Mouse (Mus musculus) T-cell, adult 2 months (primary cell): ENCODE data around the gene Trpv2.
A peak's percentile ranks its signal among the peaks of the same experiment; 100 is the strongest.

Experiments
- DNase-seq: peaks from one replicate; pipeline ENCODE4 v3.0.0; 2022; ENCODE audit warnings: low spot score

Gene Trpv2

DNA sequence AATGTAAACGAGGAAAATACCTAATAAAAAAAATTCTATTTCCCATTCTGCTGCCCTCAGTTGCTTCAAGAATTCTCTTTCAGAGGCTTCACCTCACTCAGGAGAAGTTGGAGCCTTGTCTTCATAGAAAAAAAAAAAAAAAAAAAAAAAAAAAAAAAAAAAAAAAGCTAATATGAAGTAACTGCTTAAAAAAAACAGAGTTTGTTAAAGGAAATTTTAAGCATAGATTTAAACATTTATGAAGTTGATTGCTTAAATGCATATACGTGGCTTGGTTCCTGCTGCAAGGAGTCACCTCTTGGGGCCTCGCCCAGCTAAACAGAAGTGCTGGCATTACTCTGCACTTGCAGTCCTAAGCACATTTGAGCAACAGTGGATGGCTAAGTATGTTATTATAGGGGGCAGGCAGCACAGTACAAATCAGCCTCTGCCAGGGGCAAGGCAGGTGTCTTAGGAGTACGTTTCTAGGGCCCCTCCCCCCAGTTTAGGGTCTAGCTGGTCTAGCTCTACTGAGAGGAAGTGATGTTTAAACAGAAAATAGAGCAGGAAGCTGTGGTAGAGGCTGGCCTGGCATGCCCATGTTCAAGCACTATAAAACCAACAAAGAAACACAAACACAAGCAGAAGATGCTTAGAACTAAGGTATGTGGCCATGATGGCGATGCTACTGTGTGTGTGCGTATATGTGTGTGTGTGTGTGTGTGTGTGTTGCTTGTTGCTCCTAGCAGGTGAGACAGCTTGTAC lies at the start of gene Trpv2:
Gene Trpv2 (plus strand): TSS at position 528 of the 744 bp plus-strand sequence.
- DNase-seq = peak; percentile 63

DNA sequence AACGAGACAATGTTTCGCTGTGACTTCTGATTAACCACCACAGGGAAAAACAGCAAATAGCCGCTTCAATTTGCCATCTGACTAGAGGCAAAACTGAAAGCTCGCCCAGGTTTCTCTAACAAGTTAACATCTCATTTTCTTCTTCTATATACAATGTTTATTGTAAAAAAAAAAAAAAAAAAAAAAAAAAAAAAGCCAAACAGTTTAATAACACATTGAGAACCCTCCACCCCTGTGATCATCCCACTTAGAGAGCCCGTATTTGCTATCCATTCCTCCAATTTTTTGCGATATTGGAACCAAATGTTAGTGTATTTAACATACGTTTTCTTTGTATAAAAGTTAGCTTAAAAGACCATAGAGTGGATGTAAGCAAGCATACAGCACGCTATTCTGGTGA lies 37.2 kb upstream of the Trpv2 start:
- DNase-seq = no peak

DNA sequence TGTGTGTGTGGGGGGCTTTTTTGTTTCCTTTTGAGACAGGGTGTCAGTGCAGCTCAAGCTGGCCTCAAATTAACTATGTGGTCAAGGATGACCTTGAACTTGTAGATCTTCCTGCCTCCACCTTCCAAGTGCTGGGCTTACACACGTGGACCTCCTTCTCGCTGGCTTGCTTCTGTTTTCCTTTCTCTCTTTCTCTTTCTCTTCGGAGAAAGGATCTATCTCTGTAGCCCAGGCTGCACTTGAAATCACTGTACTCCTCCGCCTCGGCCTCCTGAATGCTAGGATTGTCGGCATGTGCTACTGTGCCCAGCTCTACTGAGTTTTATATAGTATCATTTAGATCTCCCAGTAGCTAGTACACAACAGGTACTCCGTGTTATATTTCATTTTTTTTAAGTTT lies 36.7 kb upstream of the Trpv2 start:
- no peak for DNase-seq

DNA sequence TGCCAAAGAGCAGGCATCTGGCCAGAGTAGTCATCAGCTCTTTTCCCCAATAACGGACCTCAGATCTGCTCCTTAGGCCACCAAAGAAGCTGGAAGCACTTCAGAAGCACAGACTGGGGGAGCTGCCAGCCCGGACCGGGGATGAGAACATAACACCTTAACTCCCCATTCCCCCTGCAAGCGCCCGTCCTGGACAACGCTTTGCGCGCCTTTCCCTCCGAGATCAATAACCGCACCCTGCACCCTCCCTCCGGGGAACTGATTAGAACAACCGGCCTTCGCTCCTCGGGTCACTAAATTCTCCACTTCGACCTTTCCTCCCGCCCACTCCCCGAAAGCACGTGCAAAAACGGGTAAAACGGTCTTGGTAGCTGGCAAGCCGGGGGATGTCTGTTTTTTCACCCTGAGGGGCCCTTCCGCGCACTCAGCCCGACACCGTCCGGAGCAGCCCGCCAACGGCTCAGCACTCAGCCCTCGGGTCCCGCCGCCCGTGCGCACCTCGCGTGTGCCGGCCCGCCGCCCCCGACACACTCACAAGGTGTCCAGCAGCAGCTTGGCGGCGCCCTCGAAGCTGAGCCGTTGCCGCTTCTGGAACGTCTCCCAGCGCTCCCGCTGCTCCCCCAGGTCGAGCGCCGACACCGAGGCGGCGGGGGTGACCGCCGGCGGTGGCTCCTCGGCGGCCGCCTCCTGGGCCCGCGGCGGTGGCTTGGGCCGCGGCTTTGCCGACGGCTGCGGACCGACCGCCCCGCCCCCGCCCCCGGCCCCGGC lies 35.8 kb upstream of the Trpv2 start:
- peak; percentile 38 for DNase-seq

DNA sequence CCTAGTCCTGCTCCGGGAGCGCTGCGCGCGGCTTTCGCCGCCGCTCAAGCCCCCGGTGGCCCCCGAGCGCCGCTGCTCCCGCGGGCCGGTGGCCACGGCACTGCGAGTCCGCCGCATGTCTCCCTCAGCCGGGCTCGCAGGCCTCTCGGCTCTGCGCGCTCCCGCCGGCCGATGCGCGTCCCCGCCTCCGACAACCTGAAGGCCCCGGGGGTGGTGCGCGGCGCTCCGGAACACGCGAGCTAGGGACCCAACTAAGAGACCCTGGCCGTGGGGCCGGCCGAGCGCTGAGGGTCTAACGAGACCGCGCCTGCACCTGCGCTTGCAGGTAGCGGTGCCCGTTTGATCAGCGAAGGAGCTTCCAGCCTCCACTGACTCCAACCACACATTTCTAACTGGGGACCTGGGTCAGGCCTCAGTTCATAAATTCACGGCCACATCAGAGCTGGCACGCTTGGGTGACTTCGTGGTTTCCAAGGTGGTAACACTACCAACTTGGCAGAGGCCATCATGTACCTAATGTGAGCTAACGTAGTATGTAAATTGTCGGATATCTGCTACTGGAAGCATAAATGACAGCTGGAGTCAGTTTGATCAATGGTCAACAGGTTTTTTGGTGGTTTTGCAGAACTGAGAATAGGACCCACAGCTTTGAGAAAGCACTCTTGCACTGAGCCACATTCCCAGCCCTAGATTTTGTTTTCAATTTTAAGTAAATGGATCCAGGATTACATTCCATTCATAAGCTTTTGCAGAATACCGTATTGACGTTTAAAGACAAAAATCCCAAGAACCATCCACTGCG lies 35.0 kb upstream of the Trpv2 start, which contains the start of gene Cenpv:
Gene Cenpv (minus strand): TSS at position 173 of the 802 bp plus-strand sequence.
- peak; percentile 62 for DNase-seq

DNA sequence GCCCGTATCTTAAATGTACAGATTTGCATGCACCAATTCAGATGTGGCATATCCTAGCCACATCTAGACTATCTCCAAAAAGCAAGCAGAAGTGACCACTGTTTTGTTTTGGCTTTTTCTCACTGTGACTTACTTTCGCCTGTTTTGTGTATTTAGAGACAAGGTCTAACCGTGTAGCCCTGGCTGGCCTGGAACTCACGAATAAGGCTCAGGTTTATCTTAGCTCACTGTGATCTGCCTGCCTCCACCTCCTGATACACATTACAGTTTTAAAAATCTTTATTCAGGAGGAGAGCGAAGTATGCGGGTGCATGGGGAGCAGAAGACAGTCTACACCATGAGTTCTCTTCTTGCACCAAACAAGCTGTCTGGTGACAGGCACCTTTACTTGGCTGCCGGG lies 34.1 kb upstream of the Trpv2 start:
- no peak for DNase-seq

DNA sequence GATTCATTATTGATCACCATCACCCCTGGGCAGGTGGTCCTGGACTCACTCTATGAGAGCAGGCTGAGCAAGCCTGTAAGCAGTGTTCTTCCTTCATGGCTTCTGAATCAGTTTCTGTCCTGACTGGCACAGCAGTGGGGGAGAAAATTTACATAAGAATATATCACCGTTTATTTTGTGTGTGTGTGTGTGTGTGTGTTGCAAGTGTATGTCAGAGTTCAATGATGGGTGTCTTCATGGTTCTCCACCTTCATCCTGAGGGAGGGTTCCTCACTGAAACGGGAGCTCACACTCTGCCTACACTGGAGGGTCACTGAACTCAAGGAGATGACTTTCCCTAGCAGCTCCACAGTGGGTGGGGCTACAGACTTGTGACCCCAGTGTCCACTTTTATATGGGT lies 33.3 kb upstream of the Trpv2 start:
- no peak for DNase-seq

DNA sequence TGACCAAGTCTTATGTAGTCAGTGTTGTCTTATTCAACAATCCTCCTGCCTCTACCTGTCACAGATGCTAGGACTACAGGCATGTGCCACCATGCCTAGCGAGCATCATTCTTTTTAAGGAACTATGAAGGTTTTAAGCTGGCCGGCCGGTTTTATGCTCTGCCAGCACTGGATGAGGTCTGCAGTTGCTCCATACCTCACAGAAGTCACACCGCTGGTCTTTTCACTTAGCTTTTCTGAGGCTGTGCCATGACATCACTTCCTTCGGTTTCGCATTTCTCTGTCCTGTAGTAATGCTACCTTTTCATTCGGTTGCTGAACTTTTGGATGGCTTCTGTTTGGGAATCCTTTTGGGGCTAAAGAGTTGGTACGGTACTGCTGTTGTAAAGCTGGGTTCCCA lies 32.7 kb upstream of the Trpv2 start:
- no peak for DNase-seq

DNA sequence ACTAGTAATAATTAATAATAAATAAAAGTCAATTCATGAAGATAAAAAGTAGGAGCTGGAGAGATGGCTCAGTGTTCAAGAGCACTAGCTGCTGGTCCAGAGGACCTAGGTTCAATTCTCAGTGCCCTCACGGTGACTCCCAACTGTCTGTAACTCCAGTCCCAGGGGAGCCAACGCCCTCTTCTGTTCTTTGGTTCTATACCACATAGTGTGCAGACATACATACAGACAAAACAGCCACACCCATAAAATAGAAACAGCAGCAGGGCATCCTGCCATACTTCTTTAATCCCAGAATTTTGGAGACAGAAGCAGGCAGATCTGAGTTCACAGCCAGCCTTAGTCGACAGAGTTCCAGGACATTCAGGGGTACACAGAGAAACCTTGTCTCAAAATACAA lies 30.3 kb upstream of the Trpv2 start:
- DNase-seq = no peak

DNA sequence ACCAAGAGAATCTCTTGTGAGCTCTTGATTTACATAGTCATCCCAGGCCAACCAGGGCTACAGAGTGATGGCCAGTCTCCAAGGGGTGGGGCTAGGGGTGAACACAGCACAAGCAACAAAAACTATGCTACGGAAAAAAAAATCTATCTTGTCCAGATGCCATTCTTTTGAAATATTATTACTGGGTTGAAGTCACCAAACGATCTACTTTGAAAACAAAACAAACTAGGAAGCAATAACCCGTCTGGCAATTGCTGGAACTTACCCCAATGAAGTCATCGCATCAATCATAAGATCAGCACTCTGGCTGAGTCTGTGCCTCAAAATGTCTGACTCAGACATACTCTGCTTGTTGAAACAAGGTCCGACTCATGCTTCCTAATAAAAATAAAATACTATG lies 24.5 kb upstream of the Trpv2 start:
- DNase-seq = peak; percentile 54

DNA sequence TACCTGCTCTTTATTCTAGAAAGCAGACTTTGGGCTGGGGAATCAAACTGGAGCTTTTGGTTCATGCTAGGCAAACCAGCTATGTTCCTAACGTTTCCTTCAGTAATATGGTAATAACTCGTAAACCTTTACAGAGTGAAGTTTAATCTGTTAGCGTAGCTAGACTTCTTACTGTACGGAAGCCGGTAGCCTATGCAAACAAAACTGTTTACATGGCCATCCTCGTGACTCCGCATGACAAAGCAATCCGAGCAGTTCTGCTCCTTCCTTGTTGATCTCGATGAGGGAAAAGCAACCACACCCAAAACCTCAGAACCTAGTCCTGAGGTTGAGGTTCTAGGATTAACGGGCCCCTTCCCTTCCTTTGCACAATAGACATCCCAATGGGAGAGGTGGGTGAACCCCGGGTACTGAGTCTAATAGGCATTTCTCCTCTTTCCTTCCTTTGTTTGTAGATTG lies 24.0 kb upstream of the Trpv2 start:
- peak; percentile 58 for DNase-seq

DNA sequence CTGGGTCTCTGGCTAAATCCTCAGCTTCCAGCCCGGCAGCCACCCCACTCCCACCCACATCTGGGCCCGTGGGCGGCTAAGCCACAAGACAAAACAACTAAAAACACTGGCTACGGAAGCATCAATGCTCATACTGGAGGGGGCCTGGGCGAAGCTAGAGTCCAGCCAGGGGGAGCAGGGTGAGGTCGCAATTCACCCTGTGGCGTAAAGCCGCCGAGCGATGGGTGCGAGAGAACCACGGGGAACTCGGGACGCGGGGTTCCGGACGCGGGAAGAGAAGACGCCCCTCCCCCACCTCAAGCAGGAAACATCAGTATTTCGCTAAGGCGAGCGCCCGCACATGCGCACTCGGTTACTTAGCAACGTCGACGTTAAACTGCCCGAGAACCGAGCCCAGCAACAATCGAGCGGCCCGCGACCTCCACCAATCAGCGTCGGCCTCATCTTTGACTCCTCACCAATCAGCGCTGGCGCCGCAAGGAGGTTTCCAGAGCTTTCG lies 23.5 kb upstream of the Trpv2 start, which contains the start of gene Ubb:
Gene Ubb (plus strand): TSS at position 445 of the 499 bp plus-strand sequence.
- peak; percentile 99 for DNase-seq

DNA sequence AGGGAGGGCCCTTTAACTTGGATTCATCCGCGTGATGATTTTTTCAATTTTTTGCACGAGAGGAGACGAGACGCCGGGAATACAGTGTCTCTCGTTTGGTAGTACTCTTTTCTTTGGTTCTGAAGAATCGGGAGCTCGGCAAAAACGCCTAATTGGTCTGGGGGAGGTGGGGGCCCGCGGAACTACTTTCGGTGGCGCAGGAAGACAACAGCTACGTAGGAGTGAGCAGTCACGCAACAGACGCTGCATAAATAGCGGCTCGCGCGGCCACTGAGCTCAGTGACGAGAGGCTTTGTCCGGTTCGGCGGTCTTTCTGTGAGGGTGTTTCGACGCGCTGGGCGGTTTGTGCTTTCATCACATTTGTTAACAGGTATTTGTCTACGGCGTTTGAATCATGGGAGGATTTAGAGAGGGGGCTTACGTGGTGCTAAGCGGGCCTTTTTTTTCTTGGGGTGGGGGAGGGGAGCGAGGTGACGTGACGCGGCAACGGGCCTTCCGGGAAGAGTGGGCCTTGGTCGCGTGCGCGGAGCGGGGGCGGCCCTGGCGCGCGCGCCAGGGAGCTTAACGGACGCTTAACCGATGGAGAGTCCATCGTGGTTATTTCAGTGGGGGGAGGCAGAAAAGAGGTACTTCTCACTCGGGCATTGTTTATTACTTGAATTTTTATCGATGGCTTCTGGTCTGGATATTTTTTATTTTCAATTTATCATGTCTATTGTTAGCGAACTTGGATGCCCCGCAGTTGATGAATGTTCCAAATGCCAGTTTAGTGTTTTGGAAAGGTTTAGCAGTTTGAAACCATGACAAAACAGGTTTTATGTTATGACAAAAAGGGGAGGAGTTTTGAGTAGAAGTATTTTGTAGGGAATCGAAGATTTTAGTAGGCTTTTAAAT lies 22.8 kb upstream of the Trpv2 start:
- DNase-seq = peak; percentile 87

DNA sequence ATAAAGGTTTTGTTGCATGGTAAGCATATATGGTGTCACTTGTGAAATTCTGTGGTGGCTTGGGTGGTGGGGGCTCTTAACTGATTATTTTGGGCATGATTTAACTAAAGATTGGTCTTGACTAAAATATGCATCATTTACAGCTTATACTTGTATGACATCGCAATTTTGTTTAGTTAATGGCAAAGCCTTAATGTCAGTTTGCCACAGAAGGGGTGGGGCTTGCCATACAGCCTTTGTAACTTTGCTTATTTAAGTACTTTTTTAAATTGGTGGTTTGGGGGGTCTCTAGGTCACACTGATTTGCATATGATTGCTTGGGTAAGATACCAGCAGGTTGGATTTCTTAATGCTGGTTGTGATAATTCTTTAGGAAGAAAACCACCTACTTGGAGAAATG lies 21.1 kb upstream of the Trpv2 start:
- DNase-seq = no peak

DNA sequence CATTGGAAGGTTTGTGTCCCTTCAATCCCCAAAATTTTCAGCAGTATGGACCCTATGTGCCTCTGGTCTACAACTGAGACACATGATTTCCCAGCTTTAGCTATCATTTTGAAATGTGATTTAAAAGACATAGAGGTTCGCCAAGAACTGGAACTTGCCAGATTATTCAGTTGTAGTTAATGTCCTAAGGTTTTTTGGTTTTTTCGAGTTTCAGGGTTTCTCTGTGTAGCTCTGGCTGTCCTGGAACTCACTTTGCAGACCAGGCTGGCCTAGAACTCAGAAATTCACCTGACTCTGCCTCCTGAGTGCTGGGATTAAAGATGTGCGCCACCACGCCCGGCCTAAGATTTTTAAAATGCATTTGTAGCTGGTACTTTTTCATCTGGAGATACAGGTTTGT lies 20.7 kb upstream of the Trpv2 start:
- no peak for DNase-seq

DNA sequence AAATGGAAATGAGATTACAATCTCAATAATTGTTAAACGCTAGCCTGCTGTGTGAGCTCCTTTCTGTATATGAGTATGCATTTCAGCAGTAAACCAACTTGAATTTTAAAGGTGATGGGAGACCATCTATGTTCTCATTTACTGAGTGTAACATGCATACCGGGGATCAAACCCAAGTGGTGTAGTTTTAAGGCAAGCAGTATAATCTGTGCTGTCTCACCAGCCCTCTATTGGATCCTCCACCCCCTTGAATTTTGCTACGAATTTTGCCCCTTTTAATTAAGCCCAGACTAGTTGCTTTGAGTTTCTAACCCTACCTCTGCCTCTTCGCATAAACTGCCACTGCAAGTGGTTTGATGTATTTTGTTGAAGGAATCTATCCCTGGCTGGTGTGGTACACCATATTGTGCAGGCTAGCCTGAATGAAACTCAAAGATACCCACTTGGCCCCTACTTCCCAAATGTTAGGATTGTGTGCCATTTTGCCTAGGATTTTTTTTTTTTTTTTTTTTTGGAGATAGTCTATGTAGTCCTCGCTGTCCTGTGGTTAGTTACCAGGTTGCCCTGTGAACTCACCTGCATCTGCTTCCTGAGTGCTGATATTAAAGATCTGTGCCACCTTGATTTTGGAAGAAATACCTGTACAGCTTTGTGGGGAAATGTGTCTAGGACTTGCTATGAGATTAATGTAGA lies 20.0 kb upstream of the Trpv2 start:
- no peak for DNase-seq

DNA sequence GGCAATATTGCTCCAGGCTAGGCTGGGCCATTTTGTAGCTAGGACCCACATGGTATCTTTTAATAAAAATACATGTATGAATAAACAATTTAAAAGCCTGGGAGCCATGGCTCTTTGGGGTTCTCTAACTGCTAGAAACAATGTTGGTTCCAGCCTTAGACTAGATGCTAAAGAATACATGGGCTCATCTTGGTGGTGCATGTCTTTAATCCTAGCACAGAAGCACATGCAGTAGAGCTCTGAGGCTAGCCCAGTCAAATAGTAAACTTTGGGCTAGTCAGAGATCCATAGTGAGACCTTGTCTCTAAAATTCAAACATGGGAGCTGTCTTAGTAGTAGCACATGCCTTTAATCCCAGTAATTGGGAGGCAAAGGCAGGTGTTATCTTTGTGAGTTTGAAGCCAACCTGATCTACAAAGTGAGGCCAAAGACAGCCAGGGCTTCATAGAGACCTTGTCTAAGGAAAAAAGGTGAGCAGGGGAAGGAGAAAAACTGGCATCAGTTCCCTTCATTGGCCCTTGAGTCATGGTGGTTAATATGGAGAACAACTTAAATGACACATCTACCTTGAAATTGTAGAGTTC lies 19.3 kb upstream of the Trpv2 start:
- no peak for DNase-seq

DNA sequence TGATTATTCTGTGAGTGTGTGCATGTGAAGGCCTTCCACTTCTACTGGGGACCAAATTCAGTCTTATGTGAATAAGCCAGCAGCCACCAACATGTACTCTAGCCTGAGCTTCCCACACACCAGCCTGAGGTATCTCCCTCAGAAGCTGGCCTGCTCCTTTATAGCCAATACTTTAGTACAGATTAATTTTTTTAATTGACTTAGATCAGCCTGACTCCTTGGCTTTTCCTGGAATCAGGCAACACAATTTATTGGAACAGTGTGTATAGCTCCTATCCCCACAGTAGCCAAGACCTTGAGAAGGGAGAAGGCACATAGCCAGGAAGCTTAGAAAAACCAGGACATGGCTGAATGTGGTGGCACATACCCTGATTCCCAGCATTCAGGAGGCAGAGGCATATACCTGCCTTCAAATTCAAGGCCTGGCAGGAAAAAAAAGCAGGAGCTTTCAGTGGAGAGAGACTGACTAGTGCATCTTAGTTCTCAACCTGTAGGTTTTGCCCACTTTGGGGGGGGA lies 18.3 kb upstream of the Trpv2 start:
- no peak for DNase-seq

DNA sequence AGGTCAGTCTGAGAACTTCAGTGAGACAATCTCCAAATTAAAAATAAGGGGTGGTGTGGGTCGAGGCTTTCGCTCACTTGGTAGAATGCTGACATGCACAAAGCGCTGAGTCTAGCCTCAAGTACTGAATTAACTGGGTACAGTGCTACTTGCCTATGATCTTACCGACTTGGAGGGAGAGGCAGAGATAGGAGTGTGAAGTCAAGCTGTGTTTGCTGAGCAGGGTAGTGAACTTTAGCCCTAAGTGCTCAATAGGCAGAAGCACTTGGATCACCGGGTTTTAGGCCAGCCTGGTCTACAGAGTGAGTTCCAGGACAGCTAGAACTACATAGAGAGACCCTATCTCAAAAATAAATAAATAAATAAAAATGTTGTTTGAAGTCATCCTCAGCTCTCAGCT lies 17.1 kb upstream of the Trpv2 start:
- DNase-seq = no peak

DNA sequence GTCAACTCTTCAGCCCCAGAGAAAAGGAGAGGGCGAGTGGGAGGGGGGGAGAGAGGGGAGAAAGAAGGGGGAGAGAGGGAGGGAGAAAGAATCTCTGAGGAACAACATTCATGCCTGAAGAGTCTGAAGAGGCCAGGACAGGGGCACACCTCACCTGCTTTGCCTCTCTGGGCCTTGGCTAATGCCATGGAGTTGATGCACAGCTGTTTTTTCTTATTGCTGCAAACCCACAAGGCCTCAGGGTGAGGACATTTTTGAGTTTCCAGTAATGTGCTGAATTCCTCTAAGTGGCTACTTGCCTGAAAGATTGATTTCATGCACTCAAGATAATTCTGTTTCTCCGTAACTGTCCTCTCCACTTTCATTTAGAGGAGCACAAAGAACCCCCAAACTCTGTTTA lies 16.1 kb upstream of the Trpv2 start:
- DNase-seq = no peak
